In genomic region chr5:29382776-29383175, GRCm38 (mm10) we compare ENCODE assay signal across 30 mouse cellular contexts. TPM values are rescaled to one million over a fixed set of nuclear protein-coding genes. Genes with fewer than 3 reads are reported as not detected.
DNase-seq lines count a peak whose midpoint lies in the region; ATAC-seq and TF ChIP-seq lines count a peak whose summit lies in the region.
"Had no signal": no experiment of that assay in that cellular context is flagged by ENCODE, and none has a peak within 500 bp of the region (broad histone marks: within the 10 kb centered on the region; RNA-seq: fewer than 3 reads in every experiment).

No protein-coding gene starts in this region.

- no peak for TF ChIP-seq POLR2A in ES-Bruce4 (IDR thresholded peaks at IDR 0.05; ENCODE audit: insufficient read depth, low read length)

- intact Hi-C loops in gastrocnemius, adult 2 months (cut with DNase I) = loop anchor here (10.0 kb wide), 1 partner anchor 182 kb away; the partner anchor contains the start of gene Ube3c

- no peaks in the 10 kb centered on the region for H3K27me3 ChIP-seq in liver, postnatal 0 days (ENCODE audit: insufficient read depth, low read length)
- H3K27me3 ChIP-seq in liver, embryonic 12.5 days (replicated peaks) = peaks cover 15% of the 10 kb centered on the region; the same call in 1 of the 2 replicates
- H3K27me3 ChIP-seq in ES-Bruce4 (ENCODE audit: control insufficient read depth, insufficient read depth, low read length, poor library complexity, severe bottlenecking) = no peaks in the 10 kb centered on the region
- H3K27me3 ChIP-seq: kidney, embryonic 15.5 days; limb, embryonic 15.5 days; midbrain, embryonic 12.5 days had no signal

- no peak overlapping the region for H3K27ac ChIP-seq in gastrocnemius, adult 2 months
- no peak overlapping the region for H3K27ac ChIP-seq in liver, postnatal 0 days (ENCODE audit: low read depth)
- no peak overlapping the region for H3K27ac ChIP-seq in liver, embryonic 12.5 days
- H3K27ac ChIP-seq in ES-Bruce4 (ENCODE audit: insufficient read depth, low read length) = no peak overlapping the region
- H3K27ac ChIP-seq: embryonic facial prominence, embryonic 12.5 days; forebrain, embryonic 10.5 days; hindbrain, embryonic 14.5 days; kidney, embryonic 15.5 days; limb, embryonic 10.5 days; limb, embryonic 15.5 days; midbrain, embryonic 12.5 days had no signal

- no peak overlapping the region for H3K4me2 ChIP-seq in liver, postnatal 0 days (ENCODE audit: low read depth, low read length)
- no peak overlapping the region for H3K4me2 ChIP-seq in liver, embryonic 12.5 days
- H3K4me2 ChIP-seq: embryonic facial prominence, embryonic 12.5 days; heart, embryonic 11.5 days; hindbrain, embryonic 14.5 days; kidney, embryonic 15.5 days; limb, embryonic 15.5 days; midbrain, embryonic 12.5 days had no signal

- WGBS in liver, postnatal 0 days (ENCODE audit: insufficient replicate concordance) = 72% methylated on average over 1 of the region's 1 CpGs
- WGBS in liver, embryonic 12.5 days (ENCODE audit: insufficient replicate concordance) = 54% methylated on average over 1 of the region's 1 CpGs

- H3K9ac ChIP-seq in liver, postnatal 0 days (replicated peaks) = no peak overlapping the region
- no peak overlapping the region for H3K9ac ChIP-seq in liver, embryonic 12.5 days
- H3K9ac ChIP-seq in ES-Bruce4 (ENCODE audit: low read depth, poor library complexity, severe bottlenecking) = no peak overlapping the region
- H3K9ac ChIP-seq: embryonic facial prominence, embryonic 12.5 days; hindbrain, embryonic 14.5 days; kidney, embryonic 15.5 days; limb, embryonic 15.5 days; midbrain, embryonic 12.5 days had no signal

- DNase-seq in gastrocnemius, adult 2 months = no peak
- no peak for DNase-seq in gastrocnemius, postnatal 4 days (ENCODE audit: low spot score in 2 of 2)
- no peak for DNase-seq in liver, postnatal 0 days
- peak; percentile 66 for DNase-seq in ZHBTc4 (ENCODE audit: low read depth, low spot score)
- DNase-seq in neural tube, embryonic 10.5 days (ENCODE audit: extremely low spot score, low spot score) = no peak
- DNase-seq: adrenal gland, adult 2 months; adrenal gland, postnatal 36 days; B cell, adult 2 months; cerebellum, adult 18-20 months; cerebellum, postnatal 10 days; gastrocnemius, postnatal 10 days; kidney, adult 18-20 months; kidney, postnatal 4 days; lung, postnatal 36 days; spleen, adult 18-20 months; thymus, adult 2 months; thymus, postnatal 36 days had no signal

- H3K4me1 ChIP-seq in liver, postnatal 0 days (ENCODE audit: insufficient read depth) = peaks cover 2% of the 10 kb centered on the region
- peaks cover 23% of the 10 kb centered on the region for H3K4me1 ChIP-seq in liver, embryonic 12.5 days
- H3K4me1 ChIP-seq in ES-Bruce4 (ENCODE audit: control insufficient read depth, insufficient read depth, low read length) = peaks cover 2% of the 10 kb centered on the region
- H3K4me1 ChIP-seq: embryonic facial prominence, embryonic 12.5 days had no signal

- H3K9me3 ChIP-seq in liver, postnatal 0 days (ENCODE audit: low read length) = no peaks in the 10 kb centered on the region
- H3K9me3 ChIP-seq in liver, embryonic 12.5 days (replicated peaks) = no peaks in the 10 kb centered on the region
- H3K9me3 ChIP-seq in ES-Bruce4 (replicated peaks; ENCODE audit: control insufficient read depth, insufficient read depth, low read length, poor library complexity, severe bottlenecking) = no peaks in the 10 kb centered on the region
- H3K9me3 ChIP-seq: embryonic facial prominence, embryonic 12.5 days; forebrain, embryonic 10.5 days; kidney, embryonic 15.5 days; limb, embryonic 10.5 days; limb, embryonic 15.5 days; midbrain, embryonic 12.5 days had no signal

- no peak for TF ChIP-seq EP300 in liver, postnatal 0 days (IDR thresholded peaks at IDR 0.05; ENCODE audit: low read depth)
- no peak for TF ChIP-seq EP300 in ES-Bruce4 (IDR thresholded peaks at IDR 0.05; ENCODE audit: insufficient read depth, low read depth, low read length)

- TF ChIP-seq CTCF in gastrocnemius, adult 2 months (IDR thresholded peaks at IDR 0.05) = peak; percentile 8; the same call in 1 of the 2 replicates
- peak; percentile 9; the same call in 1 of the 2 replicates for TF ChIP-seq CTCF in liver, postnatal 0 days (IDR thresholded peaks at IDR 0.05; ENCODE audit: low read depth)
- peak; percentile 3 for TF ChIP-seq CTCF in ES-Bruce4 (IDR thresholded peaks at IDR 0.05; ENCODE audit: low read depth, low read length)

- H3K4me3 ChIP-seq in gastrocnemius, adult 2 months = no peak overlapping the region
- H3K4me3 ChIP-seq in liver, postnatal 0 days (ENCODE audit: low read depth, low read length) = no peak overlapping the region
- H3K4me3 ChIP-seq in liver, embryonic 12.5 days = no peak overlapping the region
- H3K4me3 ChIP-seq in ES-Bruce4 (ENCODE audit: low read depth, low read length) = no peak overlapping the region
- H3K4me3 ChIP-seq: embryonic facial prominence, embryonic 12.5 days; forebrain, embryonic 10.5 days; kidney, embryonic 15.5 days; limb, embryonic 10.5 days; limb, embryonic 15.5 days; midbrain, embryonic 12.5 days had no signal

- ATAC-seq in liver, postnatal 0 days = no peak
- no peak for ATAC-seq in liver, embryonic 12.5 days
- ATAC-seq: activated CD4-positive, CD25-positive, alpha-beta regulatory T cell, adult 4 months; forebrain, embryonic 16.5 days had no signal

- H3K36me3 ChIP-seq in liver, postnatal 0 days (replicated peaks; ENCODE audit: insufficient read depth, low read length) = no peaks in the 10 kb centered on the region
- H3K36me3 ChIP-seq in liver, embryonic 12.5 days = no peaks in the 10 kb centered on the region
- H3K36me3 ChIP-seq in ES-Bruce4 (ENCODE audit: control insufficient read depth, insufficient read depth, low read length, poor library complexity, severe bottlenecking) = no peaks in the 10 kb centered on the region
- H3K36me3 ChIP-seq: embryonic facial prominence, embryonic 12.5 days; forebrain, embryonic 10.5 days; kidney, embryonic 15.5 days; limb, embryonic 10.5 days; limb, embryonic 15.5 days; midbrain, embryonic 12.5 days had no signal

RNA-seq across cellular contexts. Expression of gene Lmbr1, which starts 4.6 kb away (rescaled TPM):
- 1 to 10 TPM; 9.0 to 9.8 TPM for total RNA-seq in gastrocnemius, adult 2 months (2021)
- 10 to 100 TPM; 10.4 to 11.8 TPM for total RNA-seq in gastrocnemius, postnatal 4 days (2021)
- polyA plus RNA-seq in liver, postnatal 0 days (2015; fragmentation: Nextera tagmentation; extraction: Ambion mirVana) = 2.5 and 3.1 TPM in 2 replicates
- 3.9 and 4.8 TPM in 2 replicates for polyA plus RNA-seq in liver, embryonic 12.5 days (2016; fragmentation: Nextera tagmentation; extraction: Ambion mirVana)
- 8.3 and 11.1 TPM in 2 replicates for polyA plus RNA-seq in ES-Bruce4 (2011; ENCODE audit: insufficient read depth, insufficient read length, low read depth, missing spikeins)
- total RNA-seq: MEL had no signal

RNA-seq across cellular contexts. Expression of gene Nom1, which starts 51.7 kb away (rescaled TPM):
- 10 to 100 TPM; 11.2 to 13.6 TPM for total RNA-seq in gastrocnemius, adult 2 months (2021)
- total RNA-seq in gastrocnemius, postnatal 4 days (2021) = 10 to 100 TPM; 19.1 to 23.3 TPM
- polyA plus RNA-seq in liver, postnatal 0 days (2015; fragmentation: Nextera tagmentation; extraction: Ambion mirVana) = 10.6 and 13.2 TPM in 2 replicates
- polyA plus RNA-seq in liver, embryonic 12.5 days (2016; fragmentation: Nextera tagmentation; extraction: Ambion mirVana) = 29.9 and 30.0 TPM in 2 replicates
- 12.2 and 15.0 TPM in 2 replicates for polyA plus RNA-seq in ES-Bruce4 (2011; ENCODE audit: insufficient read depth, insufficient read length, low read depth, missing spikeins)
